Comparison of ENCODE assay signal across 10 mouse cellular contexts in genomic region chr9:72806146-72806545, GRCm38 (mm10). TPM values are rescaled to one million over a fixed set of nuclear protein-coding genes. Genes with fewer than 3 reads are reported as not detected.
DNase-seq lines count a peak whose midpoint lies in the region; ATAC-seq and TF ChIP-seq lines count a peak whose summit lies in the region.
"Had no signal": no experiment of that assay in that cellular context is flagged by ENCODE, and none has a peak within 500 bp of the region (broad histone marks: within the 10 kb centered on the region; RNA-seq: fewer than 3 reads in every experiment).

No protein-coding gene starts in this region.

- H3K36me3 ChIP-seq in liver, embryonic 12.5 days = no peaks in the 10 kb centered on the region
- no peaks in the 10 kb centered on the region for H3K36me3 ChIP-seq in liver, postnatal 0 days (replicated peaks; ENCODE audit: insufficient read depth, low read length)
- H3K36me3 ChIP-seq in forebrain, embryonic 13.5 days (ENCODE audit: poor library complexity, severe bottlenecking) = no peaks in the 10 kb centered on the region
- H3K36me3 ChIP-seq in limb, embryonic 11.5 days (ENCODE audit: control insufficient read depth, insufficient read depth, low read length) = no peaks in the 10 kb centered on the region

- peaks cover 62% of the 10 kb centered on the region for H3K27me3 ChIP-seq in liver, embryonic 12.5 days (replicated peaks)
- H3K27me3 ChIP-seq in liver, postnatal 0 days (ENCODE audit: insufficient read depth, low read length) = peaks cover 16% of the 10 kb centered on the region
- H3K27me3 ChIP-seq in forebrain, embryonic 13.5 days = peaks cover 46% of the 10 kb centered on the region
- no peaks in the 10 kb centered on the region for H3K27me3 ChIP-seq in limb, embryonic 11.5 days (ENCODE audit: control insufficient read depth, insufficient read depth, low read length)

- ATAC-seq in liver, embryonic 12.5 days = no peak
- no peak for ATAC-seq in liver, postnatal 0 days
- ATAC-seq in forebrain, embryonic 13.5 days = 0 out of 2 replicates have a peak, but pooled peaks have one; percentile 9
- no peak for ATAC-seq in limb, embryonic 11.5 days (ENCODE audit: insufficient number of reproducible peaks, low FRiP score, low TSS enrichment, low read depth)
- ATAC-seq in erythroblast, adult 5-6 weeks (replicated peaks; ENCODE audit: low FRiP score, poor library complexity, severe bottlenecking) = no peak

- H3K9ac ChIP-seq in liver, embryonic 12.5 days = no peak overlapping the region
- no peak overlapping the region for H3K9ac ChIP-seq in liver, postnatal 0 days (replicated peaks)
- 0 out of 2 replicates have a peak overlapping the region, but pooled peaks have one; percentile 85 for H3K9ac ChIP-seq in forebrain, embryonic 13.5 days
- H3K9ac ChIP-seq in limb, embryonic 11.5 days (ENCODE audit: low read length) = no peak overlapping the region

- WGBS in liver, embryonic 12.5 days (ENCODE audit: insufficient replicate concordance) = 9% methylated on average over 14 of the region's 14 CpGs
- WGBS in liver, postnatal 0 days (ENCODE audit: insufficient replicate concordance) = 33% methylated on average over 14 of the region's 14 CpGs
- 2% methylated on average over 14 of the region's 14 CpGs for WGBS in forebrain, embryonic 13.5 days
- WGBS in limb, embryonic 11.5 days = 1% methylated on average over 14 of the region's 14 CpGs

- H3K27ac ChIP-seq in liver, embryonic 12.5 days = no peak overlapping the region
- H3K27ac ChIP-seq in liver, postnatal 0 days (ENCODE audit: low read depth) = no peak overlapping the region
- H3K27ac ChIP-seq in forebrain, embryonic 13.5 days = no peak overlapping the region
- H3K27ac ChIP-seq in limb, embryonic 11.5 days (replicated peaks; ENCODE audit: low read depth, low read length) = no peak overlapping the region

- no peak for TF ChIP-seq EP300 in liver, postnatal 0 days (IDR thresholded peaks at IDR 0.05; ENCODE audit: low read depth)

- H3K9me3 ChIP-seq in liver, embryonic 12.5 days (replicated peaks) = no peaks in the 10 kb centered on the region
- H3K9me3 ChIP-seq in liver, postnatal 0 days (ENCODE audit: low read length) = no peaks in the 10 kb centered on the region
- no peaks in the 10 kb centered on the region for H3K9me3 ChIP-seq in forebrain, embryonic 13.5 days (replicated peaks)
- H3K9me3 ChIP-seq in limb, embryonic 11.5 days (ENCODE audit: control insufficient read depth, low read length) = no peaks in the 10 kb centered on the region

- TF ChIP-seq CTCF in liver, postnatal 0 days (IDR thresholded peaks at IDR 0.05; ENCODE audit: low read depth) = no peak

- H3K4me1 ChIP-seq in liver, embryonic 12.5 days = peaks cover 22% of the 10 kb centered on the region; the same call in 1 of the 2 replicates
- 0 out of 2 replicates have a peak, but pooled peaks cover 3% of the 10 kb centered on the region for H3K4me1 ChIP-seq in liver, postnatal 0 days (ENCODE audit: insufficient read depth)
- peaks cover 18% of the 10 kb centered on the region for H3K4me1 ChIP-seq in forebrain, embryonic 13.5 days
- peaks cover 7% of the 10 kb centered on the region for H3K4me1 ChIP-seq in limb, embryonic 11.5 days (ENCODE audit: control insufficient read depth, insufficient read depth, low read length)

- intact Hi-C loops in left cerebral cortex, postnatal 4 days (cut with DNase I) = no loop called here

- H3K4me2 ChIP-seq in liver, embryonic 12.5 days = peak overlapping the region; percentile 79
- no peak overlapping the region for H3K4me2 ChIP-seq in liver, postnatal 0 days (ENCODE audit: low read depth, low read length)
- peak overlapping the region; percentile 100 for H3K4me2 ChIP-seq in forebrain, embryonic 13.5 days
- peak overlapping the region; percentile 88 for H3K4me2 ChIP-seq in limb, embryonic 11.5 days (ENCODE audit: low read depth, severe bottlenecking)

- no peak overlapping the region for H3K4me3 ChIP-seq in liver, embryonic 12.5 days
- no peak overlapping the region for H3K4me3 ChIP-seq in liver, postnatal 0 days (ENCODE audit: low read depth, low read length)
- H3K4me3 ChIP-seq in forebrain, embryonic 13.5 days = peak overlapping the region; percentile 80; the same call in 1 of the 2 replicates
- H3K4me3 ChIP-seq in limb, embryonic 11.5 days (ENCODE audit: low read depth, low read length) = no peak overlapping the region

- no peak for DNase-seq in liver, postnatal 0 days
- no peak for DNase-seq in limb, embryonic 11.5 days (ENCODE audit: low spot score)
- DNase-seq in retina, embryonic 14.5 days (ENCODE audit: low spot score) = peak; percentile 53
- DNase-seq in gastrocnemius, adult 18-20 months (ENCODE audit: low spot score) = no peak
- no peak for DNase-seq in left cerebral cortex, postnatal 4 days

RNA-seq across cellular contexts. Expression of gene Prtg, which starts 0.5 kb away (rescaled TPM):
- 0.37 and 0.52 TPM in 2 replicates for polyA plus RNA-seq in liver, embryonic 12.5 days (2016; fragmentation: Nextera tagmentation; extraction: Ambion mirVana)
- 0.06 and 0.09 TPM in 2 replicates for polyA plus RNA-seq in liver, postnatal 0 days (2015; fragmentation: Nextera tagmentation; extraction: Ambion mirVana)
- polyA plus RNA-seq in forebrain, embryonic 13.5 days (2015; fragmentation: Nextera tagmentation; extraction: Ambion mirVana) = 0.43 and 0.74 TPM in 2 replicates
- polyA plus RNA-seq in limb, embryonic 11.5 days (2014; fragmentation: Nextera tagmentation; extraction: Ambion mirVana) = 2.7 and 3.2 TPM in 2 replicates
- not detected in 2 replicates for total RNA-seq in erythroblast, adult 5-6 weeks (2015; ENCODE audit: low replicate concordance)
- not detected in 2 replicates for total RNA-seq in erythroblast, adult 5-6 weeks (2017; ENCODE audit: low replicate concordance)
- total RNA-seq in gastrocnemius, adult 18-20 months (2021) = under 1 TPM; 0.02 to 0.07 TPM
- under 1 TPM; 0.48 to 0.52 TPM for total RNA-seq in left cerebral cortex, postnatal 4 days (2021)
- total RNA-seq: monocyte, adult 5-6 weeks had no signal
- polyA plus RNA-seq: erythroblast, embryonic 14.5 days had no signal
